Mouse (Mus musculus): ENCODE measurements around the gene Speer4b. TPM values are rescaled to one million over a fixed set of nuclear protein-coding genes. Genes with fewer than 3 reads are reported as not detected.
"Not testable (repeated sequence)": the region's sequence is repeated elsewhere in the genome, so short reads cannot be mapped to it uniquely, and the experiment has no call there.

Speer4b gene
- total RNA-seq (2021) = under 1 TPM in 1 of 2 experiments, not detected in 1; 0.17 TPM
- long read RNA-seq, experiment 1 = 0 reads
- long read RNA-seq, experiment 2 = 0 reads

DNA sequence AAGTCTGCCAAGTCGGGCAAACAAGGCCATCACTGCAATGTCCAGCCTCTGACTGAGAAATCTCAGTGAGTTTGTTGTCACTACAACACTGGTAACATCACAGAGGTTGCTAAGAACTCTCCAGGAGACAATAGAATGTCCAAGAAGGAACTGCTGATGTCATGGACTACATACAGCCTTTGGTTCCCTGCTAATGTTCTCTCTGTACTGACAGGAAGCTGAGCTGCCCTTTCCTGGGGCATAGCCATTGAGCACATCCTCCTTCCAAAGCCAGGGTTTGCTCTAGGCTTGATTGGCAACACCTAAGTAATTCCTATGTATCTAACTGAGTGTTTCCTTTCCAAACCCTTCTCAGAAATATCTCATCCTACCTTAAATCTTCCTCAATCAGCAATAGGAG lies at the start of gene Speer4b:
Gene Speer4b, minus strand, starts transcription at position 101 of the 400 bp plus-strand sequence.
- DNase-seq (ENCODE audit: low spot score in 2 of 2) = not testable (repeated sequence)

- peak in 1 of 2 experiments; percentile 66 for DNase-seq (ENCODE audit: low spot score in 2 of 2)
These were observed 48.1 kb upstream of the Speer4b start for GRCm38 (mm10) chr5:27549291-27549690.

DNA sequence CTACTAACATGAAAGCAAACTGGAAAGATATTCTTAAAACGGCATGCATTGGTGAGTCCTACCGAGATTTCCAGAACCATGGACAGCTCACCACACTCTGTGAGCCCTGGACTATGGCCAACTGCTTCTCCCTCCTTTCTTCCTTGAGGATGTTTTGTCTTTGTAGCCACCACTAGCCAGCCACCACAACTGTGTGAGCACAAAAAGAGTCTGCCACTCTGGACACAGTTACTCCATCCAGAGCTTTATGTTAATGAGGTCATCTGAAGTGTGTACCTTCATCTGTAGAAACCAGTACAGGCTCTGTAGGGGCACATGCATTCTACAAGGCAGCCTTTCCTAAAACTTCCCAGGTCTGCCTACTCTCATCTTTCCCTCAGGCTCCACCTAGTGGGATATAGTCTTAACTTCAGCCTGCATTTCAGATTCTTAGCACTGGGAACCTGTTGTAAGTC lies 43.6 kb upstream of the Speer4b start:
- peak in 1 of 2 experiments; percentile 63 for DNase-seq (ENCODE audit: low spot score in 2 of 2)

- DNase-seq (ENCODE audit: low spot score in 2 of 2) = no peak
These were observed 25.7 kb upstream of the Speer4b start for GRCm38 (mm10) chr5:27526906-27527305.

GRCm38 (mm10) chr5:27518716-27519115 lies 17.5 kb upstream of the Speer4b start:
- DNase-seq (ENCODE audit: low spot score in 2 of 2) = no peak

DNA sequence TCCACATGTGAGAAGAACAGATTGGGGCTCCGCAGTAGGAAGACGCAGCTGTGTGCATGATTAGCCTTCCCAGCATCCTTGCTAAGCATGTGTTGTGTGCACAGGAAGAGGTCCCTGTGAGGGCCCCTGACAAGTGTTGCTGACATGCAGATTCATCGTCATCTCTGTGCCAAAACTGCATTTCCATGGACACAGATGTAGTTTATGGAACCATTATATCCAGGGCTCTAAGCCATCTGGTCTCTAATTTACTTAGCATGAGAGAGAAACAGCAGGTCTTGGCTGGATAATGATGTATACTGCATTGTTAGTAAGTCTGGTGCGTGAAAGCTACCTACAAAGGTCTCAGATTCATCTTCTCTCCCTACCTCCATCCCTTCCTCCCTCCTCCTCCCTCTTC lies 10.3 kb downstream of the Speer4b start:
- DNase-seq (ENCODE audit: low spot score in 2 of 2) = peak in 1 of 2 experiments; percentile 16

DNA sequence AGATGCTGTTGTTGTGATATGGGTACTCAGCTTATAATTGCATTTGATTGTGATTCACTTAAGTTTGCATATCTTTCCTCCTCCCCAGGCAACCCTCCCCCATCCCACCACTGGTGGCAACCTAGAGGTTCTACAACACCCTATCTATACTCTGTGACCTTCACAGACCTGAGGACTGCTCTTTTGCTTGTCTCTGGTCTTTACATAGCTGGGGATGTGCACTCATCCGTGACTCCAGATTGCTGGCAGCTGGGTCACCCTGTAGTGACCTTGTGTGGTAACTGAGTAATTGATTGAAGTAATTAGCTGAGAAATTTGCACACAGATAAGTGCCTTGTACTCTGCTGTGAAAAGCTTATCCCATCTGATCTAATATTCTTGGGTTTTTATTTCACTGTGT lies 15.1 kb downstream of the Speer4b start:
- DNase-seq (ENCODE audit: low spot score in 2 of 2) = no peak

DNA sequence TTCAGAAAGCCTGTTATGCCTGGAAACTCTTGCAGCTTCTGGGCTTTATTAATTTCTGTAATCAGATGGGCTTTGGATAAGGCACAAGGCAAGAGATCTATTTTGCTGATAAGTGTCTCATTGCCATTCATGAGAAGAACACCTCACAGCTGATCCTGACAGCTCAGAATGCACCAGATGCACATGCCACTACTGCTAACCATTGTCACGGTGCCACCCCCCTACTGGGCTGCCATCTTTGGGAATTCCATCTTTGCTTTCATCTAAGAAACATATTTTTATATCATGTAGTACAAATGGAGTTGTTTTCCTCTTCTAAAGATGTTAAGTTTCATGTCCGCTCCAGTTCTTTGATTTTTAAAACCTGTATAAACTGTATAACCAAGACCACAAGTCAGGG lies 19.5 kb downstream of the Speer4b start:
- DNase-seq (ENCODE audit: low spot score in 2 of 2) = peak; percentile 21 to 41

GRCm38 (mm10) chr5:27474964-27475465 lies 26.2 kb downstream of the Speer4b start:
- no peak for DNase-seq (ENCODE audit: low spot score in 2 of 2)

- no peak for DNase-seq (ENCODE audit: low spot score in 2 of 2)
These were observed 43.6 kb downstream of the Speer4b start for GRCm38 (mm10) chr5:27457686-27458085.

GRCm38 (mm10) chr5:27456981-27457380 lies 44.3 kb downstream of the Speer4b start:
- peak in 1 of 2 experiments; percentile 59 for DNase-seq (ENCODE audit: low spot score in 2 of 2)

- no peak for DNase-seq (ENCODE audit: low spot score in 2 of 2)
These were observed 46.9 kb downstream of the Speer4b start for GRCm38 (mm10) chr5:27454386-27454785.

- no peak for DNase-seq (ENCODE audit: low spot score in 2 of 2)
These were observed 47.9 kb downstream of the Speer4b start for GRCm38 (mm10) chr5:27453201-27453845.
